8 mouse cellular contexts compared by ENCODE assay signal in genomic region chr10:128194551-128195461, GRCm38 (mm10). TPM values are rescaled to one million over a fixed set of nuclear protein-coding genes. Genes with fewer than 3 reads are reported as not detected.
DNase-seq lines count a peak whose midpoint lies in the region; ATAC-seq and TF ChIP-seq lines count a peak whose summit lies in the region.

No protein-coding gene starts in this region.

- no peaks in the 10 kb centered on the region for H3K27me3 ChIP-seq in heart, adult 2 months (ENCODE audit: control insufficient read depth, insufficient read depth, low read length)
- no peaks in the 10 kb centered on the region for H3K27me3 ChIP-seq in C2C12 (ENCODE audit: control insufficient read depth, insufficient read depth, insufficient read length)
- peaks cover 10% of the 10 kb centered on the region for H3K27me3 ChIP-seq in midbrain, embryonic 16.5 days (ENCODE audit: control insufficient read depth, insufficient read depth, low read depth, low read length)

- intact Hi-C loops in heart, adult 2 months (cut with DNase I) = loop anchor here (2.0 kb wide), 1 partner anchor 16 kb away; the partner anchor contains the start of gene Spryd4

- no peak for TF ChIP-seq POLR2A in heart, adult 2 months (IDR thresholded peaks at IDR 0.05; ENCODE audit: insufficient read depth, low read depth, low read length)

- H3K4me2 ChIP-seq in midbrain, embryonic 16.5 days (ENCODE audit: low read length) = peak overlapping the region; percentile 99

- no peak for TF ChIP-seq EP300 in heart, adult 2 months (IDR thresholded peaks at IDR 0.05; ENCODE audit: insufficient read depth, low read depth, low read length)

- ATAC-seq in frontal cortex, adult (ENCODE audit: low TSS enrichment) = peak; percentile 78
- ATAC-seq in midbrain, embryonic 16.5 days = peak; percentile 91

- TF ChIP-seq CTCF in heart, adult 2 months (IDR thresholded peaks at IDR 0.05) = no peak
- TF ChIP-seq CTCF in C2C12 (IDR thresholded peaks at IDR 0.05; ENCODE audit: control insufficient read depth, insufficient read depth, insufficient read length) = no peak

- 3% methylated on average over 66 of the region's 79 CpGs for WGBS in heart, adult 2 months
- under 1% methylated on average over 60 of the region's 79 CpGs for WGBS in midbrain, embryonic 16.5 days

- no peaks in the 10 kb centered on the region for H3K4me1 ChIP-seq in heart, adult 2 months (ENCODE audit: control insufficient read depth, insufficient read depth, low read length)
- peaks cover 9% of the 10 kb centered on the region; the same call in 1 of the 2 replicates for H3K4me1 ChIP-seq in midbrain, embryonic 16.5 days (ENCODE audit: control insufficient read depth, insufficient read depth, low read length)

- peak overlapping the region; percentile 85 for H3ac ChIP-seq in C2C12 (ENCODE audit: control insufficient read depth, insufficient read length, low read depth)

- H3K4me3 ChIP-seq in heart, adult 2 months = peak overlapping the region; percentile 93
- peak overlapping the region; percentile 42 for H3K4me3 ChIP-seq in C2C12 (ENCODE audit: insufficient read depth, poor library complexity, severe bottlenecking)
- peak overlapping the region; percentile 79 for H3K4me3 ChIP-seq in midbrain, embryonic 16.5 days (ENCODE audit: low read depth, low read length)

- no peaks in the 10 kb centered on the region for H3K79me3 ChIP-seq in C2C12 (ENCODE audit: low read depth)

- no peaks in the 10 kb centered on the region for H3K9me3 ChIP-seq in midbrain, embryonic 16.5 days (replicated peaks; ENCODE audit: control insufficient read depth, low read length, poor library complexity, severe bottlenecking)

- peak overlapping the region; percentile 83 for H3K9ac ChIP-seq in heart, adult 2 months (ENCODE audit: low read depth, low read length)
- H3K9ac ChIP-seq in midbrain, embryonic 16.5 days (ENCODE audit: low read depth, low read length) = peak overlapping the region; percentile 72

- H3K36me3 ChIP-seq in heart, adult 2 months (ENCODE audit: control insufficient read depth, insufficient read depth, low read length) = no peaks in the 10 kb centered on the region
- no peaks in the 10 kb centered on the region for H3K36me3 ChIP-seq in C2C12 (ENCODE audit: control insufficient read depth, insufficient read depth)
- no peaks in the 10 kb centered on the region for H3K36me3 ChIP-seq in midbrain, embryonic 16.5 days (ENCODE audit: control insufficient read depth, insufficient read depth, low read length)

- H3K79me2 ChIP-seq in heart, adult 2 months (replicated peaks; ENCODE audit: control insufficient read depth, insufficient read depth, low read length) = no peaks in the 10 kb centered on the region
- no peaks in the 10 kb centered on the region for H3K79me2 ChIP-seq in C2C12 (ENCODE audit: control insufficient read depth, insufficient read depth)

- peak overlapping the region; percentile 64 for H3K27ac ChIP-seq in heart, adult 2 months
- H3K27ac ChIP-seq in midbrain, embryonic 16.5 days (ENCODE audit: low read length) = peak overlapping the region; percentile 13; the same call in 1 of the 2 replicates

- no peak for DNase-seq in heart, adult 2 months
- no peak for DNase-seq in heart, adult 9 months (ENCODE audit: low spot score in 2 of 2)
- peak; percentile 62 for DNase-seq in cerebellum, adult 11 months
- peak; percentile 22 to 29 for DNase-seq in layer of hippocampus, postnatal 25 days (ENCODE audit: extremely low spot score in 1 of 2, low spot score in 1 of 2)
- no peak for DNase-seq in urinary bladder, postnatal 10 days (ENCODE audit: low spot score)

TF ChIP-seq in C2C12, 6 proteins besides CTCF, POLR2A, EP300 and RAD21:
- peak; percentile 18 for TF ChIP-seq MAX (IDR thresholded peaks at IDR 0.05)
- TF ChIP-seq MYOD1 (IDR thresholded peaks at IDR 0.05; ENCODE audit: control insufficient read depth, insufficient read length, low read depth) = no peak

RNA-seq across cellular contexts. Expression of gene Gls2, which starts 0.5 kb away (rescaled TPM):
- total RNA-seq in heart, adult 2 months (2021) = under 1 TPM; 0.75 to 0.78 TPM
- 1.00 and 1.4 TPM in 2 replicates for polyA plus RNA-seq in heart, adult 2 months (2012; rRNA removed)
- 2.8 TPM for polyA plus RNA-seq in C2C12 (2012; fragmentation: generic; extraction: Trizol)
- 10 to 100 TPM; 19.2 to 23.5 TPM for total RNA-seq in layer of hippocampus, postnatal 25 days (2021)
- polyA plus RNA-seq in midbrain, embryonic 16.5 days (2015; fragmentation: Nextera tagmentation; extraction: Ambion mirVana) = 1.1 and 1.7 TPM in 2 replicates

RNA-seq across cellular contexts. Expression of gene Rbms2, which starts 14.7 kb away (rescaled TPM):
- total RNA-seq in heart, adult 2 months (2021) = 10 to 100 TPM; 91.9 to 94.7 TPM
- polyA plus RNA-seq in heart, adult 2 months (2012; rRNA removed) = 98.4 and 108 TPM in 2 replicates
- polyA plus RNA-seq in C2C12 (2012; fragmentation: generic; extraction: Trizol) = 61.4 TPM
- total RNA-seq in layer of hippocampus, postnatal 25 days (2021) = 10 to 100 TPM; 11.5 to 11.9 TPM
- polyA plus RNA-seq in midbrain, embryonic 16.5 days (2015; fragmentation: Nextera tagmentation; extraction: Ambion mirVana) = 7.0 and 7.8 TPM in 2 replicates

RNA-seq across cellular contexts. Expression of gene Spryd4, which starts 16.8 kb away (rescaled TPM):
- 10 to 100 TPM; 35.0 to 37.5 TPM for total RNA-seq in heart, adult 2 months (2021)
- 32.1 and 48.4 TPM in 2 replicates for polyA plus RNA-seq in heart, adult 2 months (2012; rRNA removed)
- polyA plus RNA-seq in C2C12 (2012; fragmentation: generic; extraction: Trizol) = 13.4 TPM
- 10 to 100 TPM in 1 of 2 experiments, 1 to 10 TPM in 1; 8.5 to 10.6 TPM for total RNA-seq in layer of hippocampus, postnatal 25 days (2021)
- polyA plus RNA-seq in midbrain, embryonic 16.5 days (2015; fragmentation: Nextera tagmentation; extraction: Ambion mirVana) = 19.6 and 22.1 TPM in 2 replicates

RNA-seq across cellular contexts. Expression of gene Mip, which starts 30.8 kb away (rescaled TPM):
- total RNA-seq in heart, adult 2 months (2021) = not detected
- not detected in 2 replicates for polyA plus RNA-seq in heart, adult 2 months (2012; rRNA removed)
- polyA plus RNA-seq in C2C12 (2012; fragmentation: generic; extraction: Trizol) = not detected
- total RNA-seq in layer of hippocampus, postnatal 25 days (2021) = not detected
- polyA plus RNA-seq in midbrain, embryonic 16.5 days (2015; fragmentation: Nextera tagmentation; extraction: Ambion mirVana) = 0.11 and 0.24 TPM in 2 replicates

RNA-seq across cellular contexts. Expression of gene Timeless, which starts 37.1 kb away (rescaled TPM):
- 1 to 10 TPM; 6.5 to 7.6 TPM for total RNA-seq in heart, adult 2 months (2021)
- polyA plus RNA-seq in heart, adult 2 months (2012; rRNA removed) = 5.7 and 9.6 TPM in 2 replicates
- 17.7 TPM for polyA plus RNA-seq in C2C12 (2012; fragmentation: generic; extraction: Trizol)
- total RNA-seq in layer of hippocampus, postnatal 25 days (2021) = 1 to 10 TPM; 4.3 to 5.6 TPM
- polyA plus RNA-seq in midbrain, embryonic 16.5 days (2015; fragmentation: Nextera tagmentation; extraction: Ambion mirVana) = 15.6 and 16.1 TPM in 2 replicates

Comparison
In these comparisons a context has a peak if more than half of its experiments do, and no peak if none do; other contexts are left out.
1. DNase-seq: peak in cerebellum, adult 11 months (single experiment) and layer of hippocampus, postnatal 25 days (2 of 2); none in heart, adult 2 months (0 of 2), heart, adult 9 months (0 of 2) and urinary bladder, postnatal 10 days (single experiment).
2. H3K4me3 ChIP-seq: peak in every context shown above with its lines; median percentile 93 in heart, adult 2 months; 79 in midbrain, embryonic 16.5 days; 42 in C2C12.